10 mouse cellular contexts compared by ENCODE assay signal in genomic region chr2:127590204-127590603, GRCm38 (mm10). TPM values are rescaled to one million over a fixed set of nuclear protein-coding genes. Genes with fewer than 3 reads are reported as not detected.
A peak's percentile ranks its signal among the peaks of the same experiment; 100 is the strongest.
DNase-seq lines count a peak whose midpoint lies in the region; ATAC-seq lines count a peak whose summit lies in the region.
"Had no signal": no experiment of that assay in that cellular context is flagged by ENCODE, and none has a peak within 500 bp of the region (broad histone marks: within the 10 kb centered on the region; RNA-seq: fewer than 3 reads in every experiment).

No protein-coding gene starts in this region.

- 0 out of 2 replicates have a peak overlapping the region, but pooled peaks have one; percentile 23 for H3K4me2 ChIP-seq in intestine, embryonic 15.5 days (replicated peaks)
- H3K4me2 ChIP-seq in intestine, embryonic 16.5 days (ENCODE audit: low read depth, low read length), result no peak overlapping the region
- H3K4me2 ChIP-seq: embryonic facial prominence, embryonic 12.5 days had no signal

- H3K4me1 ChIP-seq in intestine, embryonic 15.5 days (replicated peaks), result peaks cover 16% of the 10 kb centered on the region
- H3K4me1 ChIP-seq in intestine, embryonic 16.5 days (ENCODE audit: control insufficient read depth, insufficient read depth, low read length), result peaks cover 19% of the 10 kb centered on the region

- peak; percentile 75 for DNase-seq in ES-CJ7 (ENCODE audit: low read depth, low spot score)
- DNase-seq in induced T-regulatory cell, adult 2 months (ENCODE audit: low read depth), result peak; percentile 60
- DNase-seq in testis, postnatal 14 days (ENCODE audit: low spot score), result peak; percentile 52
- DNase-seq in retina, postnatal 1 day, result no peak
- DNase-seq in lung, postnatal 25 days (ENCODE audit: low spot score), result no peak
- DNase-seq: left cerebral cortex, postnatal 4 days had no signal

- peaks cover 12% of the 10 kb centered on the region for H3K36me3 ChIP-seq in intestine, embryonic 15.5 days
- no peaks in the 10 kb centered on the region for H3K36me3 ChIP-seq in intestine, embryonic 16.5 days (ENCODE audit: control insufficient read depth, insufficient read depth, low read length)

- ATAC-seq in intestine, embryonic 15.5 days, result no peak
- ATAC-seq in intestine, embryonic 16.5 days, result no peak

- no peak overlapping the region for H3K9ac ChIP-seq in intestine, embryonic 15.5 days
- H3K9ac ChIP-seq in intestine, embryonic 16.5 days (ENCODE audit: low read depth, low read length), result no peak overlapping the region
- H3K9ac ChIP-seq: embryonic facial prominence, embryonic 12.5 days had no signal

- no peaks in the 10 kb centered on the region for H3K27me3 ChIP-seq in intestine, embryonic 15.5 days (replicated peaks)
- no peaks in the 10 kb centered on the region for H3K27me3 ChIP-seq in intestine, embryonic 16.5 days (replicated peaks; ENCODE audit: control insufficient read depth, insufficient read depth, low read length)
- H3K27me3 ChIP-seq: embryonic facial prominence, embryonic 12.5 days had no signal

- no peaks in the 10 kb centered on the region for H3K9me3 ChIP-seq in intestine, embryonic 15.5 days
- H3K9me3 ChIP-seq in intestine, embryonic 16.5 days (ENCODE audit: control insufficient read depth, low read length), result no peaks in the 10 kb centered on the region
- H3K9me3 ChIP-seq: embryonic facial prominence, embryonic 12.5 days; midbrain, embryonic 10.5 days had no signal

- no peak overlapping the region for H3K4me3 ChIP-seq in intestine, embryonic 15.5 days (replicated peaks)
- H3K4me3 ChIP-seq in intestine, embryonic 16.5 days (ENCODE audit: low read length), result no peak overlapping the region
- H3K4me3 ChIP-seq: embryonic facial prominence, embryonic 12.5 days; midbrain, embryonic 10.5 days had no signal

- no peak overlapping the region for H3K27ac ChIP-seq in intestine, embryonic 15.5 days
- no peak overlapping the region for H3K27ac ChIP-seq in intestine, embryonic 16.5 days (ENCODE audit: low read length)
- H3K27ac ChIP-seq: embryonic facial prominence, embryonic 12.5 days; midbrain, embryonic 10.5 days had no signal

- 72% methylated on average over 15 of the region's 15 CpGs for WGBS in intestine, embryonic 15.5 days
- 69% methylated on average over 15 of the region's 15 CpGs for WGBS in intestine, embryonic 16.5 days

RNA-seq across cellular contexts. Expression of gene Mrps5, which starts 3.2 kb away (rescaled TPM):
- polyA plus RNA-seq in intestine, embryonic 15.5 days (2015; fragmentation: Nextera tagmentation; extraction: Ambion mirVana), result 155 and 165 TPM in 2 replicates
- 142 and 162 TPM in 2 replicates for polyA plus RNA-seq in intestine, embryonic 16.5 days (2015; fragmentation: Nextera tagmentation; extraction: Ambion mirVana)

RNA-seq across cellular contexts. Expression of gene Zfp661, which starts 3.3 kb away (rescaled TPM):
- 3.5 and 3.6 TPM in 2 replicates for polyA plus RNA-seq in intestine, embryonic 15.5 days (2015; fragmentation: Nextera tagmentation; extraction: Ambion mirVana)
- polyA plus RNA-seq in intestine, embryonic 16.5 days (2015; fragmentation: Nextera tagmentation; extraction: Ambion mirVana), result 2.7 and 3.0 TPM in 2 replicates

RNA-seq across cellular contexts. Expression of gene Prom2, which starts 48.9 kb away (rescaled TPM):
- 0.63 and 0.65 TPM in 2 replicates for polyA plus RNA-seq in intestine, embryonic 15.5 days (2015; fragmentation: Nextera tagmentation; extraction: Ambion mirVana)
- polyA plus RNA-seq in intestine, embryonic 16.5 days (2015; fragmentation: Nextera tagmentation; extraction: Ambion mirVana), result 0.56 and 0.58 TPM in 2 replicates

Comparison
In these comparisons a context has a peak if more than half of its experiments do, and no peak if none do; other contexts are left out.
1. DNase-seq: peak in ES-CJ7 (single experiment), induced T-regulatory cell, adult 2 months (single experiment) and testis, postnatal 14 days (single experiment); none in retina, postnatal 1 day (single experiment) and lung, postnatal 25 days (single experiment).